Mouse (Mus musculus) small intestine, adult 2 months (tissue): ENCODE results near the gene Rxfp2. TPM values are rescaled to one million over a fixed set of nuclear protein-coding genes. Genes with fewer than 3 reads are reported as not detected.

Source experiments
- H3K27ac ChIP-seq: fragments of 200-500 bp; 2 replicates; pipeline ENCODE4 v1.5.1; 2012; ENCODE audit warnings: low read depth, low read length, control low read depth, inconsistent platforms; ENCODE audit not compliant: insufficient read depth
- H3K27me3 ChIP-seq: fragments of 200-500 bp; 2 replicates; pipeline ENCODE4 v1.6.1; 2012; ENCODE audit warnings: mild to moderate bottlenecking, moderate library complexity, low read length, inconsistent platforms; ENCODE audit not compliant: control insufficient read depth, insufficient read depth
- H3K36me3 ChIP-seq: fragments of 200-500 bp; 2 replicates; pipeline ENCODE4 v1.6.1; 2012; ENCODE audit warnings: mild to moderate bottlenecking, low read length, control low read depth, inconsistent platforms; ENCODE audit not compliant: control insufficient read depth, insufficient read depth
- H3K4me1 ChIP-seq: fragments of 200-500 bp; 2 replicates; pipeline ENCODE4 v1.6.1; 2012; ENCODE audit warnings: low read length, inconsistent platforms, mixed read lengths; ENCODE audit not compliant: control insufficient read depth, insufficient read depth, insufficient read length
- H3K4me3 ChIP-seq: fragments of 200-500 bp; 2 replicates; pipeline ENCODE4 v1.5.1; 2012; ENCODE audit warnings: low read depth, mild to moderate bottlenecking, control low read depth, inconsistent platforms, low read length, moderate library complexity
- CTCF ChIP-seq: fragments of 200-500 bp; IDR thresholded peaks from 2 replicates; pipeline ENCODE4 v1.5.1; 2012; ENCODE audit warnings: low read depth, mild to moderate bottlenecking, control low read depth, inconsistent platforms, low read length, moderate library complexity, mixed read lengths; ENCODE audit not compliant: insufficient replicate concordance, insufficient read length; ENCODE audit errors: extremely low read depth
- POLR2A ChIP-seq: fragments of 200-500 bp; IDR thresholded peaks from 2 replicates; pipeline ENCODE4 v1.6.1; 2012; ENCODE audit warnings: low read depth, mild to moderate bottlenecking, control low read depth, inconsistent platforms, low read length, moderate library complexity
- WGBS: fragments of 180-500 bp; shearing (Covaris S2); methylation state at CpG from one replicate; pipeline ENCODE4 v1.1.7; 2018; 5-methylcytosine and 5-hydroxymethylcytosine counted together
- polyA plus RNA-seq: library from polyadenylated mRNA; depleted of rRNA; stranded (reverse); fragments of >200 nt; gene quantifications from 2 replicates; pipeline ENCODE4 v1.2.3, GENCODE M21; 2012

Rxfp2 gene
- polyA plus RNA-seq, 1 experiment: not detected

DNA sequence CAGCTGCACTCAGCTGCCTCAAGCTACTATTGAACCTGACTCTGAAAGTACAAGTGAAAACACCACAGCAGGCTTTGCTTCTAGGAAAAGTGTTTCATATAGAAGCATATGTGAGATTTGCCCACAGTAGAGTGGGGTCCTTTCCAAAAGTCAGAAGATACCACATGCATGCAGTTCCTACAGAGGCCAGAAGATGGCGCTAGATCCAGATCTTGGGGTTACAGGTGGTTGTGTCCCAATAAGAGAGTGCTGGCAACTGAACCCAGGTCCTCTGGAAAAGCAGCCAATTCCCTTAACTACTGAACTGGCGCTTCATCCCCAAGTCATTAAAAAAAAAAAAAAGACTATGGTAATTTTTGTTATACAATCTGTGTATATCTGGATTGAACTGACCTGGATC, 5.7 kb downstream of the Rxfp2 start:
- 77% methylated on average over 2 of the region's 2 CpGs for WGBS
- no peak overlapping the region for H3K27ac ChIP-seq
- TF ChIP-seq CTCF: peak; percentile 32; the same call in 1 of the 2 replicates
- TF ChIP-seq POLR2A: no peak
- no peaks in the 10 kb centered on the region for H3K4me1 ChIP-seq
- H3K4me3 ChIP-seq: no peak overlapping the region
- H3K27me3 ChIP-seq: no peaks in the 10 kb centered on the region
- H3K36me3 ChIP-seq: no peaks in the 10 kb centered on the region

- H3K4me3 ChIP-seq: no peak overlapping the region
- TF ChIP-seq POLR2A: no peak
- TF ChIP-seq CTCF: no peak
- no peaks in the 10 kb centered on the region for H3K4me1 ChIP-seq
- H3K27ac ChIP-seq: no peak overlapping the region
- H3K36me3 ChIP-seq: no peaks in the 10 kb centered on the region
- 95% methylated on average over 14 of the region's 14 CpGs for WGBS
- H3K27me3 ChIP-seq: no peaks in the 10 kb centered on the region
Observed at GRCm38 (mm10) chr5:150024901-150025300, 6.4 kb downstream of the Rxfp2 start.

GRCm38 (mm10) chr5:150025326-150025725, 6.9 kb downstream of the Rxfp2 start:
- H3K36me3 ChIP-seq: no peaks in the 10 kb centered on the region
- no peak overlapping the region for H3K27ac ChIP-seq
- no peaks in the 10 kb centered on the region for H3K27me3 ChIP-seq
- no peak overlapping the region for H3K4me3 ChIP-seq
- no peaks in the 10 kb centered on the region for H3K4me1 ChIP-seq
- 94% methylated on average over 15 of the region's 15 CpGs for WGBS
- TF ChIP-seq CTCF (no peak), POLR2A (no peak)

GRCm38 (mm10) chr5:150026509-150027087, 8.1 kb downstream of the Rxfp2 start:
- no peak overlapping the region for H3K4me3 ChIP-seq
- H3K27me3 ChIP-seq: no peaks in the 10 kb centered on the region
- 23% methylated on average over 12 of the region's 12 CpGs for WGBS
- H3K36me3 ChIP-seq: no peaks in the 10 kb centered on the region
- H3K27ac ChIP-seq: peak overlapping the region; percentile 29; the same call in 1 of the 2 replicates
- no peaks in the 10 kb centered on the region; the same call in 1 of the 2 replicates for H3K4me1 ChIP-seq
- TF ChIP-seq POLR2A (no peak), CTCF (no peak)

DNA sequence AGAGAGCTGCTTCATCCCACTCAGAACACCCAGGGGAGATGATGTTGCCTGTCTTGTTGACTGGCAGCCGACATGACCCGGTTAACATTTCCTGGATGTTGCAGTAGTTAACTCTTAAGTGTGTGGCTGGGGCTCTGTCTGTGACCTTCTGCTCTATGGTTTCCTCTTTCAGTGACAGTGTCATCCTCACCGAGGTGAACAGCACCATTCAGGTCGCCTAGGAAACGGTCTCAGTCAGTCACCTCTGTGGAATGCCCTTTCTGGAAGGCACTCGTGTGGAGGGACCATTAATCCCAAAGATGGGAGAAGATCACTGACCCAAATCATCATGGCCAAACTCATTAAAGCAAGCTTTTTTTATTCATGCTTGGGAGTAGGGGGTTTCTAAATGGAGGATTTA, 12.7 kb downstream of the Rxfp2 start:
- H3K36me3 ChIP-seq: no peaks in the 10 kb centered on the region
- WGBS: 19% methylated on average over 6 of the region's 6 CpGs
- H3K27ac ChIP-seq: no peak overlapping the region
- H3K4me3 ChIP-seq: no peak overlapping the region
- no peaks in the 10 kb centered on the region for H3K27me3 ChIP-seq
- H3K4me1 ChIP-seq: no peaks in the 10 kb centered on the region; the same call in 1 of the 2 replicates
- no peak for TF ChIP-seq CTCF
- no peak for TF ChIP-seq POLR2A

- Histone ChIP-seq H3K36me3 (no peaks in the 10 kb centered on the region), H3K27me3 (no peaks in the 10 kb centered on the region), H3K4me1 (peaks cover 3% of the 10 kb centered on the region; the same call in 1 of the 2 replicates), H3K4me3 (no peak overlapping the region), H3K27ac (no peak overlapping the region)
- TF ChIP-seq CTCF (no peak), POLR2A (no peak)
- 23% methylated on average over 3 of the region's 3 CpGs for WGBS
Observed at GRCm38 (mm10) chr5:150031634-150032033, 13.2 kb downstream of the Rxfp2 start.

DNA sequence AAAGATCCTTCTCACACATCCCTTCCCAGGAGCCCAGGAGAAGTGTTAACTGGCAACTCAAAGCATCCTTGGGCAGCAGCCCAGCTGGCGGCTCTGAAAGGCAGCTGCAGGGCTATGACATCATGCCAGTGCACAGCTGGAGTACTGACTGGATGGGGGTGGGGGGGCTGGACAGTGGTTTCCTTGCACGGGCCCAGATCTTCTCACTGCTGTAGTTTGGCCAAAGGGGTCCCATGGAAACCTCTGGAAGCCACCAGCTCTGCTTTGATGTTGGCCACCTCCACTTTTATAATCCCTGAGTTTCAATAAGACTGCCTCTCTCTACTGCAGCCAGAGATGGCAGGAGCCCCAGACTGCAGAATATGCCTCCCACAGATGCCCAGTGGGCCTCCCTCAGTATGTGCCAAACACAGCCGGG, 13.6 kb downstream of the Rxfp2 start:
- WGBS: 9% methylated on average over 3 of the region's 3 CpGs
- H3K27ac ChIP-seq: no peak overlapping the region
- TF ChIP-seq CTCF (no peak), POLR2A (no peak)

DNA sequence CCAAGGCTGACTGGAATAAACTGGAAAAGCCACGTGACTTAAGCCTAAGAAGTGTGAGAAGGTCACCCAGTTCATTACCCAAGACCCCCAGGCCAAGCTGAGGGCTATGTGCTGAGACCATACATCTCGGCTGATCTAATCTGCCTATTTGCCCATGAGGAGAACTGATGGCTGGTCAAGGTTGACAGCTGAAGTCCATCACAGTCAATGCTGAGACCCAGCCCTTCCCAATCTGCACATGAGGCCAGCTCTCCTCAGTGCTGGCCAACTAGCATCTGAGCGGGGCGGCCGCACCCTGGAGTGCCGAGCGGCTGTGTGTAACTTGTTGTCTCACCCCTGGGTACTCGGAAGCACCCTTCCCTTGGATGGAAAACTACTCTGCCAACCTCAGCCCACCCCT, 17.8 kb downstream of the Rxfp2 start:
- H3K27ac ChIP-seq: no peak overlapping the region
- 62% methylated on average over 8 of the region's 8 CpGs for WGBS
- TF ChIP-seq CTCF (no peak), POLR2A (no peak)
- no peaks in the 10 kb centered on the region for H3K36me3 ChIP-seq
- no peak overlapping the region for H3K4me3 ChIP-seq
- H3K27me3 ChIP-seq: no peaks in the 10 kb centered on the region
- H3K4me1 ChIP-seq: peaks cover 3% of the 10 kb centered on the region; the same call in 1 of the 2 replicates

More for the DNA sequence above, 13.6 kb downstream of the Rxfp2 start:
- Histone ChIP-seq H3K27me3 (no peaks in the 10 kb centered on the region), H3K4me3 (no peak overlapping the region), H3K36me3 (no peaks in the 10 kb centered on the region), H3K4me1 (peaks cover 3% of the 10 kb centered on the region; the same call in 1 of the 2 replicates)
